Mouse (Mus musculus) hindbrain, postnatal 0 days (tissue): Measurements from ENCODE around the gene Maff. TPM values are rescaled to one million over a fixed set of nuclear protein-coding genes. Genes with fewer than 3 reads are reported as not detected.
A peak's percentile ranks its signal among the peaks of the same experiment; 100 is the strongest.

ENCODE experiments used
- ATAC-seq: fragments of 200-750 bp; cut with Nextera tagmentation; 2 replicates; pipeline ENCODE4 v1.8.0; 2017; ENCODE audit warnings: mild to moderate bottlenecking, moderate TSS enrichment, moderate library complexity
- DNase-seq: peaks from one replicate; pipeline ENCODE4 v3.0.0-alpha.2; 2015; ENCODE audit warnings: low spot score
- H3K27ac ChIP-seq: fragments of 300-500 bp; sonication (generic); 2 replicates; pipeline ENCODE4 v1.5.1; 2014; ENCODE audit warnings: mild to moderate bottlenecking
- H3K27me3 ChIP-seq: fragments of 300-500 bp; sonication (generic); 2 replicates; pipeline ENCODE4 v1.6.1; 2014; ENCODE audit warnings: low read length, mixed read lengths; ENCODE audit not compliant: insufficient read depth
- H3K36me3 ChIP-seq: fragments of 300-500 bp; sonication (generic); 2 replicates; pipeline ENCODE4 v1.6.1; 2014; ENCODE audit warnings: low read length, mixed read lengths; ENCODE audit not compliant: insufficient read depth
- H3K4me1 ChIP-seq: fragments of 300-500 bp; sonication (generic); 2 replicates; pipeline ENCODE4 v1.6.1; 2014; ENCODE audit warnings: antibody characterized with exemption, low read length, mixed read lengths; ENCODE audit not compliant: insufficient read depth
- H3K4me2 ChIP-seq: fragments of 300-500 bp; sonication (generic); 2 replicates; pipeline ENCODE4 v1.6.1; 2014; ENCODE audit warnings: low read depth, mild to moderate bottlenecking, low read length, moderate library complexity, mixed read lengths
- H3K4me3 ChIP-seq: fragments of 300-500 bp; sonication (generic); 2 replicates; pipeline ENCODE4 v1.5.1; 2014; ENCODE audit warnings: low read length
- H3K9ac ChIP-seq: fragments of 300-500 bp; sonication (generic); replicated peaks from 2 replicates; pipeline ENCODE4 v1.6.1; 2014; ENCODE audit warnings: mild to moderate bottlenecking, low read length, moderate library complexity, mixed read lengths
- H3K9me3 ChIP-seq: fragments of 300-500 bp; sonication (generic); 2 replicates; pipeline ENCODE4 v1.6.1; 2016; ENCODE audit warnings: low read length, mixed read lengths
- CTCF ChIP-seq: IDR thresholded peaks from 2 replicates; pipeline ENCODE4 v1.5.1; 2016; ENCODE audit warnings: antibody characterized with exemption, control low read depth, low read depth
- WGBS: fragments of 180-500 bp; shearing (Covaris S2); extraction: QIAGEN DNeasy Blood & Tissue Kit; methylation state at CpG from one replicate; pipeline ENCODE4 v1.1.7; 2014; 5-methylcytosine and 5-hydroxymethylcytosine counted together
- polyA plus RNA-seq: library from polyadenylated mRNA; unstranded; fragments of >200 nt; fragmentation: Nextera tagmentation; extraction: Ambion mirVana; gene quantifications from 2 replicates; pipeline ENCODE4 v1.2.1, GENCODE M21; 2015
- total RNA-seq: library from RNA; depleted of rRNA; stranded (reverse); fragments of >200 nt; gene quantifications from 2 replicates; pipeline ENCODE4 v1.2.3, GENCODE M21; 2014

Maff gene
- total and polyA plus RNA-seq, 2 experiments from 2014 or later: 1.7 to 5.4 TPM

- peak overlapping the region; percentile 18; the same call in 1 of the 2 replicates for H3K27ac ChIP-seq
- TF ChIP-seq CTCF: no peak
- no peak overlapping the region for H3K4me2 ChIP-seq
- no peak for DNase-seq
- no peak overlapping the region for H3K4me3 ChIP-seq
- H3K9ac ChIP-seq: no peak overlapping the region
- H3K4me1 ChIP-seq: no peaks in the 10 kb centered on the region
- 0 out of 2 replicates have a peak, but pooled peaks have one; percentile 9 for ATAC-seq
- peaks cover 63% of the 10 kb centered on the region for H3K36me3 ChIP-seq
- WGBS: 82% methylated on average over 8 of the region's 8 CpGs
- H3K27me3 ChIP-seq: no peaks in the 10 kb centered on the region
- H3K9me3 ChIP-seq: no peaks in the 10 kb centered on the region
Measured at GRCm38 (mm10) chr15:79368861-79369440, 22.5 kb downstream of the Maff start.

GRCm38 (mm10) chr15:79369452-79370280 is 23.2 kb downstream of the Maff start:
- 70% methylated on average over 15 of the region's 15 CpGs for WGBS

GRCm38 (mm10) chr15:79370281-79370843 is 23.9 kb downstream of the Maff start:
- no peak for TF ChIP-seq CTCF
- no peak overlapping the region for H3K4me3 ChIP-seq
- no peaks in the 10 kb centered on the region for H3K9me3 ChIP-seq
- ATAC-seq: no peak
- no peak overlapping the region for H3K27ac ChIP-seq
- WGBS: 62% methylated on average over 7 of the region's 7 CpGs
- no peak for DNase-seq
- no peak overlapping the region; the same call in 1 of the 2 replicates for H3K9ac ChIP-seq
- no peak overlapping the region for H3K4me2 ChIP-seq
- H3K27me3 ChIP-seq: no peaks in the 10 kb centered on the region
- H3K36me3 ChIP-seq: peaks cover 53% of the 10 kb centered on the region
- no peaks in the 10 kb centered on the region for H3K4me1 ChIP-seq

More at GRCm38 (mm10) chr15:79369452-79370280, 23.2 kb downstream of the Maff start:
- ATAC-seq: no peak
- no peak overlapping the region for H3K27ac ChIP-seq
- H3K9me3 ChIP-seq: no peaks in the 10 kb centered on the region
- no peak for TF ChIP-seq CTCF
- H3K4me1 ChIP-seq: no peaks in the 10 kb centered on the region
- H3K9ac ChIP-seq: no peak overlapping the region; the same call in 1 of the 2 replicates
- DNase-seq: no peak
- H3K4me2 ChIP-seq: no peak overlapping the region
- H3K36me3 ChIP-seq: peaks cover 60% of the 10 kb centered on the region
- no peaks in the 10 kb centered on the region for H3K27me3 ChIP-seq
- no peak overlapping the region for H3K4me3 ChIP-seq

- Histone ChIP-seq H3K9ac (no peak overlapping the region), H3K27ac (no peak overlapping the region), H3K36me3 (peaks cover 38% of the 10 kb centered on the region; the same call in 1 of the 2 replicates), H3K27me3 (no peaks in the 10 kb centered on the region), H3K4me3 (no peak overlapping the region), H3K9me3 (no peaks in the 10 kb centered on the region), H3K4me1 (no peaks in the 10 kb centered on the region), H3K4me2 (no peak overlapping the region)
- ATAC-seq (no peak), DNase-seq (no peak)
- TF ChIP-seq CTCF: no peak
- WGBS: 43% methylated on average over 3 of the region's 3 CpGs
Measured at GRCm38 (mm10) chr15:79374760-79375159, 28.3 kb downstream of the Maff start.

GRCm38 (mm10) chr15:79377681-79378080 is 31.3 kb downstream of the Maff start:
- Histone ChIP-seq H3K27ac (no peak overlapping the region), H3K4me3 (no peak overlapping the region), H3K4me1 (peaks cover 3% of the 10 kb centered on the region; the same call in 1 of the 2 replicates), H3K36me3 (peaks cover 30% of the 10 kb centered on the region; the same call in 1 of the 2 replicates), H3K9me3 (no peaks in the 10 kb centered on the region), H3K9ac (no peak overlapping the region), H3K27me3 (no peaks in the 10 kb centered on the region), H3K4me2 (no peak overlapping the region)
- ATAC-seq (peak; percentile 65), DNase-seq (peak; percentile 61)
- TF ChIP-seq CTCF: peak; percentile 45
- WGBS: 75% methylated on average over 6 of the region's 6 CpGs

- Histone ChIP-seq H3K4me1 (peaks cover 3% of the 10 kb centered on the region; the same call in 1 of the 2 replicates), H3K9me3 (no peaks in the 10 kb centered on the region), H3K27me3 (no peaks in the 10 kb centered on the region), H3K4me3 (no peak overlapping the region), H3K36me3 (peaks cover 23% of the 10 kb centered on the region; the same call in 1 of the 2 replicates), H3K27ac (no peak overlapping the region), H3K4me2 (no peak overlapping the region), H3K9ac (no peak overlapping the region)
- ATAC-seq: no peak
- WGBS: 92% methylated on average over 10 of the region's 10 CpGs
- DNase-seq: no peak
- TF ChIP-seq CTCF: no peak
Measured at GRCm38 (mm10) chr15:79378608-79379007, 32.2 kb downstream of the Maff start.
